Mouse (Mus musculus) CD4-positive, CD25-positive, alpha-beta regulatory T cell, adult 2 months (primary cell): ENCODE results near the gene Prr23a2.
"Not testable (repeated sequence)": the region's sequence is repeated elsewhere in the genome, so short reads cannot be mapped to it uniquely, and the experiment has no call there.

Source experiments
- DNase-seq: peaks from one replicate; pipeline ENCODE4 v3.0.0-alpha.2; 2012; ENCODE audit warnings: low read depth, low spot score

Gene Prr23a2

DNA sequence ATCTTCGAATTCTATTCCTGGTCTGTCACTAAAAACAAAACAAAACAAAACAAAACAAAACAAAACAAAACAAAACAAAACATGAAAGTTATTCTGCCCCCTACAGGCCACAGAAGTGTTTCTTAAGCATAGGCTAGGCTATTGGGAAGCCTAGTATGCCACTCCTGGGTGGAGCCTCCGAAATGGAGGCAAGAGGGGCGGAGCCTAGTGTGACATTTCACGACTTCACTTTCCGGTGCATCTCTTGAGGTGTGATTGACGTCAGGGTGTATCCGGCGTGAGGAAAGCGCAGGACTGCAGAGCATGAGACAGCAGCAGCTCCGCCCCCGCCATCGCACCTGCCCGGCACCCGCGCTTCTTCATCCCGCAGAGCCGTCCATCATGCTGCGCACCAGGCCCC lies at the start of gene Prr23a2:
TSS of gene Prr23a2 (plus strand) at position 285 of the 400 bp plus-strand sequence.
- DNase-seq = no peak

DNA sequence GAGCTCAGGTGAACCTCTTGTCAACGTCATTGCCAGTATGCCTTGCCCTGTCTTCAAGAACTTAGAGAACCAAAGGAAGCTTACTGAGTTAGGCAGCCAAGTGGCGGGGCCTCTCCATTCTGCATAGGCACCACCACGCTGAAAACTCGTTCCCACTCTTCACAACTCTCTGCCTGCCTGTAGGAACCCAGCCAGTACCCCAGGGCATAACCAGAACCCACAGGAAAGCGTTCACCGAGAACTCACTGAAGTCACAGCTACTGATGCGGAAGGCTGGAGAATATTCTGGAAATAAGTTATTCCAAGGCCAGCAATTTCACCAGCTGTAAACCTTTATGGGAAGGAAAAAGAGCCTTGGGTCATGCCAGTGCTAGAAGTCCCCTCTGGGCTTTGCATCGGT lies 48.7 kb upstream of the Prr23a2 start:
- no peak for DNase-seq

GRCm38 (mm10) chr9:98809526-98809925 lies 46.8 kb upstream of the Prr23a2 start:
- not testable (repeated sequence) for DNase-seq

DNA sequence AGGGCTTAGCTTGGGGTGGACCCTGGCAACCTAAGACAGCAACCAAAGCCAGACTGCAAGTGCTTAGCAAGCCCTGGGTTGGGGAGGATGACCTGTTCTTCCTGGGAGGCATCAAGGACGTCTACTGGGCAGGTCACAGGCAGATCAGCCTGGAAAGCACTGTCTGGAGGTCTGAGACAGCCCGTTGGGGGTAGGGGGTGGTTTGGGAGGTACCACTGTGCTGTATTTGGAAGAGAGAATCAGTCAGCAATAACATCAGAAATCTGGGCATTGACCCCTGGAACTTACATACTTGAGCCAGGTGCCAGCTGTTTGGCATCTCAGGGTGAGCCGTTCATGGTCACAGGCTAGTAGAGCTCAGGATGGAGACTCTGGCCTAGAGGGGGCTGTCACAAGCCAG lies 40.2 kb upstream of the Prr23a2 start:
- no peak for DNase-seq

DNA sequence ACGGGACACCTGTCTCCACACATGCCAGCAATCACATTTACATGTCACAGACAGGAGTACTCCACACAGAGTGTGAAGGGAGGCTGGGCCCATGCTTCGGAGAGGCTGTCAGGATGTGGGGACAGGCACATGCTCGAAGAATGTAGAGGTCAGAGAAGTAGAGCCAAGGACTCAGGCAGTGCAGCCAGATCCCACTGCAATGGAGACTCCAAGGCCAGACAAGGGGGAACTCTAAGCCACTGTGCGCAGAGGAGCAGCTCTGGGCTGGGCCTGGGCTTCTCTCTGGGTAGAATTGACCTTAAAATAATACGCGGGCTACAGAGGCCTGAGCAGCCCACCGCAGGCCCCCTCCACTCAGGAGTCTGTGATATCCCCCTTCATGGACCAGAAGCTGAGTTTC lies 38.7 kb upstream of the Prr23a2 start:
- no peak for DNase-seq

GRCm38 (mm10) chr9:98818971-98819370 lies 37.3 kb upstream of the Prr23a2 start:
- DNase-seq = no peak

DNA sequence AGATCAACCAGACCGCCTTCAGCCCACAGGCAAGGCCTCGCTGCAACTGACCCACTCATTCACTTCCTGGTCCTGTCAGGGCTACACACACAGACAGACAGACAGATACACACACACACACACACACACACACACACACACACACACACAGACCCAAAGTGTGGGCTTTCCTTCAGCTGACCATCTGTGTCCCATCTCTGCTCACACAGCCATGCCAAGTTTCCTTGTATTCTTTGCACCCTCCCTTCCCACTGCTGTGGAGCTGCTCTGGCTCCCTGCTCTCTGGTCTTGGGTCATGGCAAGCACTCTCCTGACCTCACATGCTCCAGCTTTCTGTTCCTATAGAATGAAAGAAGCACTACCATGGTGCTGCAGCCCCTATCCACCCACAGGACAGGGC lies 36.8 kb upstream of the Prr23a2 start:
- DNase-seq = no peak

DNA sequence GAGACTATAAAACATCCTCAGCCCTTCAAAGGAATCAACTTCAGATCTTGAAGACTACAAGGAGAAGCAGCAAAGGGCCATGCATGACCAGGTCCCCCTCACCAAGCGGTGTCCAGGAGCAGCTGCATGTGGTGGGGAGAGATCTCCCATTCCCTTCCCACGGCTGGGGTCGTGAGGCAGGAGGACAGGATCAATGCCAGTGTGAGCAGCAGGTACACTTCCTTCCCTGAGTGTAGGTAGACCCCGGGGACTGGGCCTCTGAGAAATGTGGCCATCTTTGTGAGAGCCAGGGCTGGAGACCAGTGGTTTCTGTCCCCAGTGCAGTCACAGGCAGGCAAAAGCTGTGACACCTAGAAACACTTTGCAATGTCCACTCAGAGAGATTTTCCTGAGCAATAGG lies 35.8 kb upstream of the Prr23a2 start:
- DNase-seq = no peak

DNA sequence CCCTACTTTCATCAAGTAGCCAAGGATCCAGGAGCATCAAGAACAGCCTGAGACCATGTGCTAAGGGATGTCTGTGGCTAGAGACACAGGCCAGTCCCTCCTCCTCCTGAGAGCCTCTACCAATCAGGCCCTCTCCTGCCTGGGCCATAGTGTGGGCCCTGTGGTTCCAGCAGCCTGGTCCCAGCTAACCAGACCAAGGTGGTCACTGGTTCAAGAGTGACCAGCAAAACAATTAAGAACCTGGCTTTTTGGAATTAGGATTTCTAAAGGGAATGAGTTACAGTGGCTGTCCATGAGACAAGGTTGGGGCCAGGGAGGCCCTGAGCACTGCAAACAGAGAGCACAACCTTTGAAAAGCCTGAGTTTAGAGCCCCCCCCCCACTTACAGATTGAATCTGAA lies 35.2 kb upstream of the Prr23a2 start:
- no peak for DNase-seq

DNA sequence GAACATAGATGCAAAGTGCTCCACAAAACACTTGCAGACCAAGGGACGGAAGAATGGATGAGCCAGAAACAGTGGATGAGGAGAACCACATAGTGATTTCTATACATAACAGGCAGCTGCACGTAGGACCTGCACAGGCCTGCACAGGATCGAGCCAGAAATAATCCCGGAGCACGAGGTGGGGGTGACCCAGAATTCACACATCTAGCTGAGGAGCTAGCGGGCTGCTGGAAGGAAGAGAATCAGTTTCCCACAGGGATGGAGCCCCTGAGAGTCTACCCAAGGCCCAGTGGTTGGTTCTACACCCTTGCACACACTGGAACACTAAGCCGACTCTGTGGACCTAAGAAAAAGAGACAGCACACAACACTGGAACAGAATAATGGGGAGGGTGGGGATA lies 32.5 kb upstream of the Prr23a2 start:
- no peak for DNase-seq

DNA sequence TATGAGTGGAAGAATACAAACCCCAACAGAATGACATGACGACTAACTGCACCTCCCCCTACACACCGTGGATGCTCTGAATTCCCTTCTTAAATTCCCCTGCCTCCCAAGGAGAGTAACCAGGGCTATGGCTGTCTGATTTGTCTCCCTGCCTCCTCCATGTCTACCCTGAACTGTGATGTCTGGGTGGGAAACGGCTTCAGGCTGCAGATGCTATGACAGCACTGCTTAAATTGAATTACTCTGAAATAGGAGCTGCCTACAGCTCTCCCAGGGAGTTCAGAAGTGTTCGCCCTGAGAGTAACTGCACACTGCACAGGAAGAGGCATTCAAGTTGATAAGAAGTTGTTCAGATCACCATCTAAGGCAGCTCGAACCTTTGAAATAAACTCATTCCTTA lies 26.8 kb upstream of the Prr23a2 start:
- no peak for DNase-seq

GRCm38 (mm10) chr9:98837537-98838074 lies 18.7 kb upstream of the Prr23a2 start:
- DNase-seq = no peak

DNA sequence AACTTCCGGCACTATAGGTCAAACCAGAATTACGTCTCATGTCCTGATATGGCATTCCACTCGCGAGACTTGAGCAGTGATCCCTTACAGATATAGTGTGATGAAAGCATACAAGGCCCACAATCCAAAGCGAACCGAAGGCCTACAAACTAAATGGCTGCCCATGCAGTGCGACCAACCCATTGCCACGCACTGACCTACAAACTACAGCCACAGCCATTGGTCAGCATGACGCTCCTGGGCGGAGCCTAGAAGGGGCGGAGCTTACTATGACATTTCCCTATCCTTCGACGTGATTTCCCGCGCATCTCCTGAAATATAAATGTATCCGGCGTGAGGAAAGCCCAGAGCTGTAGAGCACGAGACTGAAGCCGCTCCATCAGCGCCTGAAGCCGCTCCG lies 14.2 kb upstream of the Prr23a2 start, which contains the start of gene Prr23a1:
TSS of gene Prr23a1 (plus strand) at position 387 of the 400 bp plus-strand sequence.
- DNase-seq = no peak

- DNase-seq = no peak
Observed at GRCm38 (mm10) chr9:98863463-98863862, 7.2 kb downstream of the Prr23a2 start.

GRCm38 (mm10) chr9:98864571-98864970 lies 8.3 kb downstream of the Prr23a2 start, which contains the start of gene Prr23a3:
Gene Prr23a3, plus strand, starts transcription at chr9:98864767.
- no peak for DNase-seq

GRCm38 (mm10) chr9:98901486-98901885 lies 45.2 kb downstream of the Prr23a2 start:
- no peak for DNase-seq

DNA sequence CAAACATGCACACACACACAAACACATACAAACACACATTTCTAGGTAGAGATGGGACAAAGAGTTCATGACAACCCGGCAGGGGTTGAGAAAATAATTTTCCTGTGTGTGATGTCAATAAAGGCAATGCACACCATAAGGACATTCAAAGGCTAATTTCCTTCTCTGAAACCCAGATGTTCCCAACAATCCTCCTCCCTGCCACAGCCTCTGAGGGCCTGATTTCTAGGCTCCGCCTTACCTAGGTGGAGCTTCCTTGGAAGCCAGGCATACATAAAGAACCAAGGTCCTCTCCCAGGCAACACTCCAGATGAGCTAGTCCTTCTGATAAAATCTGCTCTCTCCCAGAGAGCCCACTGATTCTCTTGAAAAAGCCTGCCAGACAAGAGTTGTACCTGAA lies 46.5 kb downstream of the Prr23a2 start, which contains the start of gene 7420426K07Rik:
TSS of gene 7420426K07Rik (plus strand) at position 301 of the 400 bp plus-strand sequence.
- DNase-seq = no peak
